Mouse (Mus musculus): ENCODE results near the gene Slfn9. TPM values are rescaled to one million over a fixed set of nuclear protein-coding genes. Genes with fewer than 3 reads are reported as not detected.

The Slfn9 gene
- polyA plus RNA-seq, 1 experiment = 0.94 TPM

GRCm38 (mm10) chr11:82952612-82953542 lies 38.8 kb downstream of the Slfn9 start:
- Histone ChIP-seq H3K79me3 (ENCODE audit: low read depth) (no peaks in the 10 kb centered on the region), H3K79me2 (ENCODE audit: control insufficient read depth, insufficient read depth) (no peaks in the 10 kb centered on the region), H3K36me3 (ENCODE audit: control insufficient read depth, insufficient read depth) (no peaks in the 10 kb centered on the region), H3K27me3 (ENCODE audit: control insufficient read depth, insufficient read depth, insufficient read length) (no peaks in the 10 kb centered on the region), H3ac (ENCODE audit: control insufficient read depth, insufficient read length, low read depth) (no peak overlapping the region), H3K4me3 (ENCODE audit: insufficient read depth, poor library complexity, severe bottlenecking) (no peak overlapping the region)
- TF ChIP-seq USF1 (IDR thresholded peaks at IDR 0.05; ENCODE audit: low read depth) (no peak), FOSL1 (IDR thresholded peaks at IDR 0.05; ENCODE audit: insufficient read depth, low read length, poor library complexity, severe bottlenecking) (no peak), CEBPB (IDR thresholded peaks at IDR 0.05; ENCODE audit: low read depth) (no peak), MAX (IDR thresholded peaks at IDR 0.05) (no peak), MYOG (IDR thresholded peaks at IDR 0.05; ENCODE audit: control insufficient read depth, extremely low read depth, insufficient read length) (no peak), CTCF (IDR thresholded peaks at IDR 0.05; ENCODE audit: control insufficient read depth, insufficient read depth, insufficient read length) (no peak), MYOD1 (IDR thresholded peaks at IDR 0.05; ENCODE audit: control insufficient read depth, insufficient read length, low read depth) (no peak)

GRCm38 (mm10) chr11:82951865-82952611 lies 39.6 kb downstream of the Slfn9 start:
- Histone ChIP-seq H3K79me2 (ENCODE audit: control insufficient read depth, insufficient read depth) (no peaks in the 10 kb centered on the region), H3K4me3 (ENCODE audit: insufficient read depth, poor library complexity, severe bottlenecking) (no peak overlapping the region), H3K27me3 (ENCODE audit: control insufficient read depth, insufficient read depth, insufficient read length) (no peaks in the 10 kb centered on the region), H3K36me3 (ENCODE audit: control insufficient read depth, insufficient read depth) (no peaks in the 10 kb centered on the region), H3ac (ENCODE audit: control insufficient read depth, insufficient read length, low read depth) (no peak overlapping the region), H3K79me3 (ENCODE audit: low read depth) (no peaks in the 10 kb centered on the region)
- TF ChIP-seq MAX (IDR thresholded peaks at IDR 0.05) (no peak), USF1 (IDR thresholded peaks at IDR 0.05; ENCODE audit: low read depth) (no peak), FOSL1 (IDR thresholded peaks at IDR 0.05; ENCODE audit: insufficient read depth, low read length, poor library complexity, severe bottlenecking) (no peak), CEBPB (IDR thresholded peaks at IDR 0.05; ENCODE audit: low read depth) (no peak), MYOD1 (IDR thresholded peaks at IDR 0.05; ENCODE audit: control insufficient read depth, insufficient read length, low read depth) (no peak), MYOG (IDR thresholded peaks at IDR 0.05; ENCODE audit: control insufficient read depth, extremely low read depth, insufficient read length) (no peak), CTCF (IDR thresholded peaks at IDR 0.05; ENCODE audit: control insufficient read depth, insufficient read depth, insufficient read length) (no peak)

GRCm38 (mm10) chr11:82950736-82951481 lies 40.7 kb downstream of the Slfn9 start, which contains the start of gene Slfn5:
Gene Slfn5, plus strand, starts transcription at chr11:82951349.
- Histone ChIP-seq H3K36me3 (ENCODE audit: control insufficient read depth, insufficient read depth) (no peaks in the 10 kb centered on the region), H3K79me2 (ENCODE audit: control insufficient read depth, insufficient read depth) (no peaks in the 10 kb centered on the region), H3K27me3 (ENCODE audit: control insufficient read depth, insufficient read depth, insufficient read length) (no peaks in the 10 kb centered on the region), H3K4me3 (ENCODE audit: insufficient read depth, poor library complexity, severe bottlenecking) (no peak within 1 kb of the TSS), H3ac (ENCODE audit: control insufficient read depth, insufficient read length, low read depth) (no peak within 1 kb of the TSS), H3K79me3 (ENCODE audit: low read depth) (no peaks in the 10 kb centered on the region)
- TF ChIP-seq MYOG (IDR thresholded peaks at IDR 0.05; ENCODE audit: control insufficient read depth, extremely low read depth, insufficient read length) (no peak), CTCF (IDR thresholded peaks at IDR 0.05; ENCODE audit: control insufficient read depth, insufficient read depth, insufficient read length) (no peak), MYOD1 (IDR thresholded peaks at IDR 0.05; ENCODE audit: control insufficient read depth, insufficient read length, low read depth) (no peak), MAX (IDR thresholded peaks at IDR 0.05) (no peak), CEBPB (IDR thresholded peaks at IDR 0.05; ENCODE audit: low read depth) (no peak), FOSL1 (IDR thresholded peaks at IDR 0.05; ENCODE audit: insufficient read depth, low read length, poor library complexity, severe bottlenecking) (no peak), USF1 (IDR thresholded peaks at IDR 0.05; ENCODE audit: low read depth) (no peak)

GRCm38 (mm10) chr11:82949036-82949435 lies 42.6 kb downstream of the Slfn9 start:
- no peak overlapping the region for H3ac ChIP-seq (ENCODE audit: control insufficient read depth, insufficient read length, low read depth)

GRCm38 (mm10) chr11:82947457-82947856 lies 44.2 kb downstream of the Slfn9 start:
- H3ac ChIP-seq (ENCODE audit: control insufficient read depth, insufficient read length, low read depth) = no peak overlapping the region
- H3K27me3 ChIP-seq (ENCODE audit: control insufficient read depth, insufficient read depth, insufficient read length) = no peaks in the 10 kb centered on the region

More at GRCm38 (mm10) chr11:82949036-82949435, 42.6 kb downstream of the Slfn9 start:
- Histone ChIP-seq H3K79me2 (ENCODE audit: control insufficient read depth, insufficient read depth) (no peaks in the 10 kb centered on the region), H3K79me3 (ENCODE audit: low read depth) (no peaks in the 10 kb centered on the region), H3K36me3 (ENCODE audit: control insufficient read depth, insufficient read depth) (no peaks in the 10 kb centered on the region), H3K4me3 (ENCODE audit: insufficient read depth, poor library complexity, severe bottlenecking) (no peak overlapping the region), H3K27me3 (ENCODE audit: control insufficient read depth, insufficient read depth, insufficient read length) (no peaks in the 10 kb centered on the region)
- TF ChIP-seq USF1 (IDR thresholded peaks at IDR 0.05; ENCODE audit: low read depth) (no peak), MYOG (IDR thresholded peaks at IDR 0.05; ENCODE audit: control insufficient read depth, extremely low read depth, insufficient read length) (no peak), FOSL1 (IDR thresholded peaks at IDR 0.05; ENCODE audit: insufficient read depth, low read length, poor library complexity, severe bottlenecking) (no peak), MYOD1 (IDR thresholded peaks at IDR 0.05; ENCODE audit: control insufficient read depth, insufficient read length, low read depth) (no peak), MAX (IDR thresholded peaks at IDR 0.05) (no peak), CTCF (IDR thresholded peaks at IDR 0.05; ENCODE audit: control insufficient read depth, insufficient read depth, insufficient read length) (no peak), CEBPB (IDR thresholded peaks at IDR 0.05; ENCODE audit: low read depth) (no peak)

More at GRCm38 (mm10) chr11:82947457-82947856, 44.2 kb downstream of the Slfn9 start:
- TF ChIP-seq USF1 (IDR thresholded peaks at IDR 0.05; ENCODE audit: low read depth) (no peak), CTCF (IDR thresholded peaks at IDR 0.05; ENCODE audit: control insufficient read depth, insufficient read depth, insufficient read length) (no peak), FOSL1 (IDR thresholded peaks at IDR 0.05; ENCODE audit: insufficient read depth, low read length, poor library complexity, severe bottlenecking) (no peak), MYOG (IDR thresholded peaks at IDR 0.05; ENCODE audit: control insufficient read depth, extremely low read depth, insufficient read length) (no peak), MYOD1 (IDR thresholded peaks at IDR 0.05; ENCODE audit: control insufficient read depth, insufficient read length, low read depth) (no peak), CEBPB (IDR thresholded peaks at IDR 0.05; ENCODE audit: low read depth) (no peak), MAX (IDR thresholded peaks at IDR 0.05) (no peak)
- H3K79me2 ChIP-seq (ENCODE audit: control insufficient read depth, insufficient read depth) = no peaks in the 10 kb centered on the region
- H3K79me3 ChIP-seq (ENCODE audit: low read depth) = no peaks in the 10 kb centered on the region
- H3K4me3 ChIP-seq (ENCODE audit: insufficient read depth, poor library complexity, severe bottlenecking) = no peak overlapping the region
- H3K36me3 ChIP-seq (ENCODE audit: control insufficient read depth, insufficient read depth) = no peaks in the 10 kb centered on the region

Data from C2C12 (cell line).